Mouse (Mus musculus): ENCODE data around the gene Ppie. TPM values are rescaled to one million over a fixed set of nuclear protein-coding genes. Genes with fewer than 3 reads are reported as not detected.
"Not testable (repeated sequence)": the region's sequence is repeated elsewhere in the genome, so short reads cannot be mapped to it uniquely, and the experiment has no call there.

Ppie gene
- total and polyA plus RNA-seq, 2 experiments from 2014 or later = 28.9 to 47.7 TPM

GRCm38 (mm10) chr4:123152003-123152402 is 12.3 kb upstream of the Ppie start:
- no peak overlapping the region for H3K27ac ChIP-seq (ENCODE audit: low read depth, low read length)
- H3K4me3 ChIP-seq (ENCODE audit: low read depth, low read length) = no peak overlapping the region
- 0 out of 2 replicates have a peak, but pooled peaks have one; percentile 6 for TF ChIP-seq CTCF (IDR thresholded peaks at IDR 0.05; ENCODE audit: low read depth)
- WGBS = 78% methylated on average over 4 of the region's 4 CpGs
- no peak for ATAC-seq
- no peaks in the 10 kb centered on the region; the same call in 1 of the 2 replicates for H3K27me3 ChIP-seq (ENCODE audit: insufficient read depth, low read length)
- H3K9me3 ChIP-seq (ENCODE audit: low read length) = no peaks in the 10 kb centered on the region
- H3K4me2 ChIP-seq (ENCODE audit: low read depth) = no peak overlapping the region
- no peaks in the 10 kb centered on the region for H3K4me1 ChIP-seq (ENCODE audit: insufficient read depth)
- H3K9ac ChIP-seq = no peak overlapping the region
- no peak for DNase-seq
- no peaks in the 10 kb centered on the region for H3K36me3 ChIP-seq (ENCODE audit: insufficient read depth)

GRCm38 (mm10) chr4:123147446-123148150 is 7.8 kb upstream of the Ppie start:
- Histone ChIP-seq H3K9me3 (ENCODE audit: low read length) (no peaks in the 10 kb centered on the region), H3K9ac (no peak overlapping the region), H3K27me3 (ENCODE audit: insufficient read depth, low read length) (no peaks in the 10 kb centered on the region), H3K36me3 (ENCODE audit: insufficient read depth) (no peaks in the 10 kb centered on the region), H3K27ac (ENCODE audit: low read depth, low read length) (no peak overlapping the region), H3K4me1 (ENCODE audit: insufficient read depth) (no peaks in the 10 kb centered on the region), H3K4me2 (ENCODE audit: low read depth) (no peak overlapping the region), H3K4me3 (ENCODE audit: low read depth, low read length) (no peak overlapping the region)
- ATAC-seq (no peak), DNase-seq (no peak)
- 79% methylated on average over 5 of the region's 5 CpGs for WGBS
- no peak for TF ChIP-seq CTCF (IDR thresholded peaks at IDR 0.05; ENCODE audit: low read depth)

- Histone ChIP-seq H3K36me3 (ENCODE audit: insufficient read depth) (peaks cover 24% of the 10 kb centered on the region), H3K4me1 (ENCODE audit: insufficient read depth) (peaks cover 9% of the 10 kb centered on the region), H3K27me3 (ENCODE audit: insufficient read depth, low read length) (no peaks in the 10 kb centered on the region), H3K4me2 (ENCODE audit: low read depth) (no peak overlapping the region), H3K9me3 (ENCODE audit: low read length) (no peaks in the 10 kb centered on the region), H3K4me3 (ENCODE audit: low read depth, low read length) (no peak overlapping the region), H3K9ac (no peak overlapping the region), H3K27ac (ENCODE audit: low read depth, low read length) (no peak overlapping the region)
- DNase-seq (no peak), ATAC-seq (no peak)
- no peak for TF ChIP-seq CTCF (IDR thresholded peaks at IDR 0.05; ENCODE audit: low read depth)
- WGBS = 80% methylated on average over 3 of the region's 3 CpGs
Measured at GRCm38 (mm10) chr4:123137551-123137950, 2.2 kb downstream of the Ppie start.

GRCm38 (mm10) chr4:123127051-123127450 is 12.7 kb downstream of the Ppie start:
- DNase-seq = no peak
- Histone ChIP-seq H3K4me3 (ENCODE audit: low read depth, low read length) (no peak overlapping the region), H3K27ac (ENCODE audit: low read depth, low read length) (no peak overlapping the region), H3K27me3 (ENCODE audit: insufficient read depth, low read length) (no peaks in the 10 kb centered on the region), H3K4me1 (ENCODE audit: insufficient read depth) (no peaks in the 10 kb centered on the region), H3K9me3 (ENCODE audit: low read length) (no peaks in the 10 kb centered on the region), H3K36me3 (ENCODE audit: insufficient read depth) (peaks cover 63% of the 10 kb centered on the region), H3K9ac (no peak overlapping the region), H3K4me2 (ENCODE audit: low read depth) (no peak overlapping the region)
- no peak for TF ChIP-seq CTCF (IDR thresholded peaks at IDR 0.05; ENCODE audit: low read depth)
- 95% methylated on average over 4 of the region's 4 CpGs for WGBS
- no peak for ATAC-seq

GRCm38 (mm10) chr4:123126626-123127025 is 13.1 kb downstream of the Ppie start:
- Histone ChIP-seq H3K36me3 (ENCODE audit: insufficient read depth) (peaks cover 59% of the 10 kb centered on the region), H3K9me3 (ENCODE audit: low read length) (no peaks in the 10 kb centered on the region), H3K9ac (no peak overlapping the region), H3K4me3 (ENCODE audit: low read depth, low read length) (no peak overlapping the region), H3K27me3 (ENCODE audit: insufficient read depth, low read length) (no peaks in the 10 kb centered on the region), H3K27ac (ENCODE audit: low read depth, low read length) (no peak overlapping the region), H3K4me2 (ENCODE audit: low read depth) (no peak overlapping the region), H3K4me1 (ENCODE audit: insufficient read depth) (no peaks in the 10 kb centered on the region)
- TF ChIP-seq CTCF (IDR thresholded peaks at IDR 0.05; ENCODE audit: low read depth) = no peak
- DNase-seq (no peak), ATAC-seq (no peak)
- WGBS = 91% methylated on average over 7 of the region's 7 CpGs

GRCm38 (mm10) chr4:123121286-123121685 is 18.5 kb downstream of the Ppie start:
- no peak for DNase-seq
- H3K36me3 ChIP-seq (ENCODE audit: insufficient read depth) = peaks cover 19% of the 10 kb centered on the region
- H3K4me2 ChIP-seq (ENCODE audit: low read depth) = no peak overlapping the region
- no peak for ATAC-seq
- H3K27ac ChIP-seq (ENCODE audit: low read depth, low read length) = no peak overlapping the region
- H3K9me3 ChIP-seq (ENCODE audit: low read length) = no peaks in the 10 kb centered on the region
- no peak for TF ChIP-seq CTCF (IDR thresholded peaks at IDR 0.05; ENCODE audit: low read depth)
- H3K9ac ChIP-seq = no peak overlapping the region
- WGBS = 80% methylated on average over 2 of the region's 2 CpGs
- H3K4me1 ChIP-seq (ENCODE audit: insufficient read depth) = no peaks in the 10 kb centered on the region
- H3K27me3 ChIP-seq (ENCODE audit: insufficient read depth, low read length) = no peaks in the 10 kb centered on the region
- H3K4me3 ChIP-seq (ENCODE audit: low read depth, low read length) = no peak overlapping the region

- H3K27me3 ChIP-seq (ENCODE audit: insufficient read depth, low read length); H3K4me1 ChIP-seq (ENCODE audit: insufficient read depth); H3K36me3 ChIP-seq (ENCODE audit: insufficient read depth); H3K9me3 ChIP-seq (ENCODE audit: low read length); H3K27ac ChIP-seq (ENCODE audit: low read depth, low read length): not testable (repeated sequence)
- H3K9ac ChIP-seq = peak overlapping the region; percentile 45; the same call in 1 of the 2 replicates
- peak overlapping the region; percentile 62 for H3K4me2 ChIP-seq (ENCODE audit: low read depth)
- 23% methylated on average over 35 of the region's 42 CpGs for WGBS
- H3K4me3 ChIP-seq (ENCODE audit: low read depth, low read length) = peak overlapping the region; percentile 32
- peak; percentile 70 for DNase-seq
- ATAC-seq = peak; percentile 97
Measured at GRCm38 (mm10) chr4:123116640-123117039, 23.1 kb downstream of the Ppie start.

Measured in forebrain, postnatal 0 days (tissue).